Mouse (Mus musculus) megakaryocyte, embryonic 14.5 days (primary cell): ENCODE measurements at regions not wholly inside any gene's neighbourhood (a gene's known extent, or its start where the extent isn't known, plus 50 kb on each side); places are given as distances from the start of the nearest gene placed in this dataset.

Source experiments
- H3K27me3 ChIP-seq: replicated peaks from 2 replicates; pipeline ENCODE3; 2012; ENCODE audit warnings: inconsistent platforms
- H3K36me3 ChIP-seq: replicated peaks from 2 replicates; pipeline ENCODE3; 2012; ENCODE audit warnings: low read length, inconsistent platforms, mixed read lengths
- H3K4me1 ChIP-seq: 2 replicates; pipeline ENCODE4 v1.6.1; 2012; ENCODE audit warnings: inconsistent platforms
- H3K4me3 ChIP-seq: replicated peaks from 2 replicates; pipeline ENCODE3; 2012; ENCODE audit warnings: moderate library complexity, mild to moderate bottlenecking, inconsistent platforms
- H3K9me3 ChIP-seq: 2 replicates; pipeline ENCODE4 v1.6.1; 2012; ENCODE audit warnings: inconsistent platforms
- FLI1 ChIP-seq: IDR thresholded peaks from 2 replicates; pipeline ENCODE4 v1.6.1; 2012; ENCODE audit warnings: low read length, inconsistent platforms, mixed read lengths
- GATA1 ChIP-seq: IDR thresholded peaks from 3 replicates; pipeline ENCODE4 v1.6.1; 2012; ENCODE audit warnings: mixed read lengths, low read length, inconsistent platforms, borderline replicate concordance

GRCm38 (mm10) chr8:103493932-103494493 is 607.4 kb upstream of the Cdh5 start:
- H3K4me3 ChIP-seq = no peak overlapping the region
- peaks cover 48% of the 10 kb centered on the region for H3K9me3 ChIP-seq
- no peaks in the 10 kb centered on the region for H3K36me3 ChIP-seq
- no peaks in the 10 kb centered on the region for H3K27me3 ChIP-seq
- TF ChIP-seq GATA1 = no peak
- TF ChIP-seq FLI1 = no peak
- H3K4me1 ChIP-seq = no peaks in the 10 kb centered on the region

- TF ChIP-seq GATA1 = no peak
- no peak for TF ChIP-seq FLI1
- H3K36me3 ChIP-seq = no peaks in the 10 kb centered on the region
- H3K27me3 ChIP-seq = no peaks in the 10 kb centered on the region
- H3K9me3 ChIP-seq = peaks cover 48% of the 10 kb centered on the region
- no peaks in the 10 kb centered on the region for H3K4me1 ChIP-seq
- no peak overlapping the region for H3K4me3 ChIP-seq
These were observed 606.8 kb upstream of the Cdh5 start for GRCm38 (mm10) chr8:103494670-103495069.

- H3K27me3 ChIP-seq = no peaks in the 10 kb centered on the region
- no peak overlapping the region for H3K4me3 ChIP-seq
- no peaks in the 10 kb centered on the region for H3K4me1 ChIP-seq
- no peaks in the 10 kb centered on the region for H3K36me3 ChIP-seq
- peaks cover 37% of the 10 kb centered on the region for H3K9me3 ChIP-seq
- no peak for TF ChIP-seq FLI1
- TF ChIP-seq GATA1 = no peak
These were observed 600.1 kb upstream of the Cdh5 start for GRCm38 (mm10) chr8:103501328-103501727.

GRCm38 (mm10) chr8:103502991-103503767 is 598.2 kb upstream of the Cdh5 start:
- peaks cover 33% of the 10 kb centered on the region for H3K9me3 ChIP-seq
- no peak overlapping the region for H3K4me3 ChIP-seq
- TF ChIP-seq GATA1 = no peak
- TF ChIP-seq FLI1 = no peak
- H3K27me3 ChIP-seq = no peaks in the 10 kb centered on the region
- no peaks in the 10 kb centered on the region for H3K4me1 ChIP-seq
- no peaks in the 10 kb centered on the region for H3K36me3 ChIP-seq

- Histone ChIP-seq H3K4me1 (no peaks in the 10 kb centered on the region), H3K9me3 (peaks cover 27% of the 10 kb centered on the region), H3K27me3 (no peaks in the 10 kb centered on the region), H3K4me3 (no peak overlapping the region), H3K36me3 (no peaks in the 10 kb centered on the region)
- no peak for TF ChIP-seq GATA1
- no peak for TF ChIP-seq FLI1
These were observed 595.1 kb upstream of the Cdh5 start for GRCm38 (mm10) chr8:103506334-103506733.

GRCm38 (mm10) chr8:103507068-103507467 is 594.4 kb upstream of the Cdh5 start:
- TF ChIP-seq FLI1 (no peak), GATA1 (no peak)
- H3K4me1 ChIP-seq = no peaks in the 10 kb centered on the region
- H3K27me3 ChIP-seq = no peaks in the 10 kb centered on the region
- H3K9me3 ChIP-seq = peaks cover 20% of the 10 kb centered on the region
- H3K4me3 ChIP-seq = no peak overlapping the region
- H3K36me3 ChIP-seq = no peaks in the 10 kb centered on the region

GRCm38 (mm10) chr8:103520141-103520866 is 581.1 kb upstream of the Cdh5 start:
- no peaks in the 10 kb centered on the region for H3K4me1 ChIP-seq
- TF ChIP-seq GATA1 (no peak), FLI1 (no peak)

GRCm38 (mm10) chr8:103530903-103531302 is 570.5 kb upstream of the Cdh5 start:
- H3K9me3 ChIP-seq = peaks cover 28% of the 10 kb centered on the region
- no peaks in the 10 kb centered on the region for H3K4me1 ChIP-seq
- H3K27me3 ChIP-seq = no peaks in the 10 kb centered on the region
- H3K4me3 ChIP-seq = no peak overlapping the region
- no peak for TF ChIP-seq FLI1
- TF ChIP-seq GATA1 = no peak
- no peaks in the 10 kb centered on the region for H3K36me3 ChIP-seq

More at GRCm38 (mm10) chr8:103520141-103520866, 581.1 kb upstream of the Cdh5 start:
- Histone ChIP-seq H3K9me3 (peaks cover 22% of the 10 kb centered on the region), H3K27me3 (no peaks in the 10 kb centered on the region), H3K36me3 (no peaks in the 10 kb centered on the region), H3K4me3 (no peak overlapping the region)

- H3K9me3 ChIP-seq = peaks cover 33% of the 10 kb centered on the region
- H3K4me1 ChIP-seq = no peaks in the 10 kb centered on the region
- H3K27me3 ChIP-seq = no peaks in the 10 kb centered on the region
- H3K4me3 ChIP-seq = peak overlapping the region; percentile 42
- TF ChIP-seq GATA1 (no peak), FLI1 (no peak)
- H3K36me3 ChIP-seq = no peaks in the 10 kb centered on the region
These were observed 566.5 kb upstream of the Cdh5 start for GRCm38 (mm10) chr8:103534971-103535370.

GRCm38 (mm10) chr8:103536856-103537255 is 564.6 kb upstream of the Cdh5 start:
- H3K9me3 ChIP-seq = peaks cover 32% of the 10 kb centered on the region
- H3K4me1 ChIP-seq = no peaks in the 10 kb centered on the region
- no peaks in the 10 kb centered on the region for H3K27me3 ChIP-seq
- H3K4me3 ChIP-seq = no peak overlapping the region
- H3K36me3 ChIP-seq = no peaks in the 10 kb centered on the region
- TF ChIP-seq FLI1 (no peak), GATA1 (no peak)
